Mouse (Mus musculus) limb, embryonic 14.5 days (tissue): Measurements from ENCODE around the gene Klf12. TPM values are rescaled to one million over a fixed set of nuclear protein-coding genes. Genes with fewer than 3 reads are reported as not detected.

Source experiments
- ATAC-seq: fragments of 200-750 bp; cut with Nextera tagmentation; 2 replicates; pipeline ENCODE4 v1.8.0; 2017; ENCODE audit warnings: low read depth, moderate number of reproducible peaks, moderate TSS enrichment; ENCODE audit not compliant: low FRiP score
- DNase-seq: peaks from one replicate; pipeline ENCODE4 v3.0.0-alpha.2; 2015; ENCODE audit warnings: low spot score
- H3K27ac ChIP-seq: fragments of 300-500 bp; sonication (generic); replicated peaks from 2 replicates; pipeline ENCODE4 v1.5.1; 2014; ENCODE audit warnings: low read depth, mild to moderate bottlenecking, low read length, moderate library complexity, mixed read lengths
- H3K27me3 ChIP-seq: fragments of 300-500 bp; sonication (generic); 2 replicates; pipeline ENCODE4 v1.6.1; 2014; ENCODE audit warnings: low read length, mixed read lengths; ENCODE audit not compliant: control insufficient read depth, insufficient read depth
- H3K36me3 ChIP-seq: fragments of 300-500 bp; sonication (generic); 2 replicates; pipeline ENCODE4 v1.6.1; 2014; ENCODE audit warnings: mild to moderate bottlenecking, low read length, moderate library complexity, mixed read lengths; ENCODE audit not compliant: control insufficient read depth, insufficient read depth
- H3K4me1 ChIP-seq: fragments of 300-500 bp; sonication (generic); 2 replicates; pipeline ENCODE4 v1.6.1; 2014; ENCODE audit warnings: antibody characterized with exemption, low read length, mixed read lengths; ENCODE audit not compliant: control insufficient read depth, insufficient read depth
- H3K4me2 ChIP-seq: fragments of 300-500 bp; sonication (generic); replicated peaks from 2 replicates; pipeline ENCODE4 v1.6.1; 2014; ENCODE audit warnings: low read depth, mild to moderate bottlenecking, low read length, moderate library complexity; ENCODE audit not compliant: severe bottlenecking
- H3K4me3 ChIP-seq: fragments of 300-500 bp; sonication (generic); replicated peaks from 2 replicates; pipeline ENCODE4 v1.5.1; 2014; ENCODE audit warnings: low read length
- H3K9ac ChIP-seq: fragments of 300-500 bp; sonication (generic); 2 replicates; pipeline ENCODE4 v1.6.1; 2014; ENCODE audit warnings: mild to moderate bottlenecking, low read depth, low read length, moderate library complexity; ENCODE audit not compliant: severe bottlenecking
- H3K9me3 ChIP-seq: fragments of 300-500 bp; sonication (generic); 2 replicates; pipeline ENCODE4 v1.6.1; 2016; ENCODE audit warnings: low read length; ENCODE audit not compliant: control insufficient read depth
- POLR2A ChIP-seq: fragments of 200-500 bp; IDR thresholded peaks from 2 replicates; pipeline ENCODE4 v1.8.0; 2012; ENCODE audit warnings: inconsistent platforms, mild to moderate bottlenecking, moderate library complexity, borderline replicate concordance; ENCODE audit not compliant: insufficient read depth, insufficient read length; ENCODE audit errors: extremely low read depth
- WGBS: fragments of 180-500 bp; shearing (Covaris S2); extraction: QIAGEN DNeasy Blood & Tissue Kit; methylation state at CpG from one replicate; pipeline ENCODE4 v1.1.7; 2014; 5-methylcytosine and 5-hydroxymethylcytosine counted together
- polyA plus RNA-seq, 2 experiments: library from polyadenylated mRNA; depleted of rRNA in 1 of 2; stranded (reverse) in 1 of 2; unstranded in 1 of 2; fragments of >200 nt; fragmentation: Nextera tagmentation in 1 of 2; extraction: Ambion mirVana in 1 of 2; gene quantifications; 2 replicates each; pipeline versions ENCODE4 v1.2.1 to v1.2.3; 2012 to 2014

The Klf12 gene
- polyA plus RNA-seq, 2 experiments = 23.7 to 32.0 TPM

DNA sequence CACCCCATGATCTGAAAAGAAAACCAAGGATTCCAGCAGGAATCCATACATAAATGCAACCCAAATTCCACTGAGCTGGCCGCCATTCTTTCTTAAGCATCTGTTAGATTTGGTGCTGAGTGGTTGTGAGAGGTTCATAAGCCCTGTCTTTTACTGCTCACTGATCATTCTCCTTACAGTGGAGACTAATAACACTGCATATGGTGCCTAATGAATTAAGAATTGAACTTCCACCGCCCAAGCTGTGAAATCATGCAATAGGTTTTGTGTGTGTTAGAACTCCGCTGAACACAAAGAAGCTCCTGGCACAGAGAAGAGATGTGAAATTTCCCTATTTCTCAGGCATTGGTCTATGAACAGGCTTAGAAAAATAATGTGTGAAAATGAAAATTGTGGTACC lies 77.4 kb downstream of the Klf12 start:
- no peaks in the 10 kb centered on the region for H3K27me3 ChIP-seq
- H3K36me3 ChIP-seq = no peaks in the 10 kb centered on the region; the same call in 1 of the 2 replicates
- ATAC-seq = no peak
- no peak overlapping the region for H3K4me3 ChIP-seq
- H3K9ac ChIP-seq = no peak overlapping the region
- no peak for DNase-seq
- no peaks in the 10 kb centered on the region for H3K9me3 ChIP-seq
- H3K4me2 ChIP-seq = no peak overlapping the region
- H3K27ac ChIP-seq = no peak overlapping the region
- no peak for TF ChIP-seq POLR2A
- H3K4me1 ChIP-seq = no peaks in the 10 kb centered on the region
- 83% methylated on average over 3 of the region's 3 CpGs for WGBS

DNA sequence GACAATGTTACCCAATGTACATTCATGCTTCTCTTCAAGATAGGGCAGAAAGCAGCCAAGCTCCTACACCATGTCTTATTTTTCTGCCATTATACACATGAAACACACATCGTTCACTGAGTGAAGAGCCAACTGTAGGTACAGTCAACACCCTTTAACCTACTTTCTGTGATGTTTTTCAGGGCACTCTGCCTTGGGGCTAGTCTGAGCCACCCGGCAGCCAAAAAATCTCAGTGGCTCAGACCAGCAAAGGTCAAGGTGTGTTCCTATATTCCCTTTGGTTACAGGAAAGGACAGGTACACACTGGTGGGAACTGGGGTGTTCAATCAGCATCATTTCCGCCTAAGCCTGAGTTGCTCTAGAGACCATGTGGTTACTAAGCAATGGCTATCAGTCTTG lies 78.3 kb downstream of the Klf12 start:
- no peaks in the 10 kb centered on the region; the same call in 1 of the 2 replicates for H3K36me3 ChIP-seq
- H3K9ac ChIP-seq = no peak overlapping the region
- H3K4me1 ChIP-seq = no peaks in the 10 kb centered on the region
- DNase-seq (no peak), ATAC-seq (no peak)
- WGBS = 93% methylated on average over 3 of the region's 3 CpGs
- H3K27ac ChIP-seq = no peak overlapping the region
- no peaks in the 10 kb centered on the region for H3K27me3 ChIP-seq
- no peak overlapping the region for H3K4me2 ChIP-seq
- H3K4me3 ChIP-seq = no peak overlapping the region
- no peaks in the 10 kb centered on the region for H3K9me3 ChIP-seq
- no peak for TF ChIP-seq POLR2A

DNA sequence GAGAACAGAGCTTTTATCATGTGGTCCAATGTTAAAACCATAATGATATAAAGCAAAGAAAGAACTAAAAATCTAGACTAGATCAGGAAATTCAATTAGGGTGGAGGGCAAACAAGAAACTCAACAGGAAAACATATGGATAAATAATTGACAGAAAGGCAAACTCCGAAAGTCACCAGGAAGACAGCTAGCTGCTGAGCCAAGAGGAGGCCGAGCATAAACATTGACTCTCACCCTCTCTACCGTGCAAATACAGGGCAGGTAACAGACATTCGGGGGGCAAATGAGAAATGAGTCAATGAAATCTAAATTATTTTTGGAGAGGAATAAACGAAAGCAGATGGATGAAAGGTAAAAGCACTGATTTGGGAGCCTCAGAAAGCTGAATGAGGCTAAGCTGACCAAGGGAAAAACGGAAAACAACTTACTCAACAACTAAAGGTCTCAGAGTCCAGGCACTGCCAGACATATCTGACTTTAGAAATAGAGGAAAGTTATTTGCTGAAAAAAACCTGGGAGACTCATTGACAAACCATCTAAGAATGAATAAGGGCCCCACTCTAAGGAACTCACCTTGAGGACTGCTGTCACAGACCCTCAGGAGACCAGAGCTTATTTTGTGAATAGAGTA lies 84.3 kb downstream of the Klf12 start:
- Histone ChIP-seq H3K4me2 (no peak overlapping the region), H3K27me3 (no peaks in the 10 kb centered on the region), H3K4me1 (no peaks in the 10 kb centered on the region; the same call in 1 of the 2 replicates), H3K4me3 (no peak overlapping the region), H3K27ac (no peak overlapping the region), H3K9me3 (no peaks in the 10 kb centered on the region), H3K9ac (no peak overlapping the region), H3K36me3 (no peaks in the 10 kb centered on the region)
- DNase-seq = no peak
- ATAC-seq = no peak
- WGBS = 88% methylated on average over 6 of the region's 6 CpGs
- no peak for TF ChIP-seq POLR2A

DNA sequence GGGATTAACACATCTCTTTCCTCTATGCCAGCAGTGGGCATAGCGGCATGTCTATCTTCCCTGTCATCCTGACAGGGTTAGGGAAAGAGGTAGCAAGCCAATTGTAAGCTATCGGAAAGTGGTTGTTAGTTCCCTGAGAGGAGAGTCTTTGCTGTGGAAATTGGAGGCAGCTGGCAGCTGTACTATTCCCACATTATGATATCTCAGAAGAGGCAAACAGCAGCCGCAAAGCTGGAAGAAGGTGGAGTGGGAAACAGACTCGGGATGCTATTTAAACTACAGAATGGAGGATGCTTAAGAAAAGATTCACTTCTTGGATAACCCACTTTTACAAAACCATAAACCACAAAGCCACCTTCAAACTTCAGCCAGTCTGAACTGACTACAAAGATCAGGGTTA lies 85.8 kb downstream of the Klf12 start:
- no peak for TF ChIP-seq POLR2A
- ATAC-seq = no peak
- Histone ChIP-seq H3K4me2 (no peak overlapping the region), H3K4me3 (no peak overlapping the region), H3K27ac (no peak overlapping the region), H3K9ac (no peak overlapping the region), H3K36me3 (no peaks in the 10 kb centered on the region), H3K4me1 (no peaks in the 10 kb centered on the region; the same call in 1 of the 2 replicates), H3K9me3 (no peaks in the 10 kb centered on the region), H3K27me3 (no peaks in the 10 kb centered on the region)
- DNase-seq = no peak
- 95% methylated on average over 4 of the region's 4 CpGs for WGBS

DNA sequence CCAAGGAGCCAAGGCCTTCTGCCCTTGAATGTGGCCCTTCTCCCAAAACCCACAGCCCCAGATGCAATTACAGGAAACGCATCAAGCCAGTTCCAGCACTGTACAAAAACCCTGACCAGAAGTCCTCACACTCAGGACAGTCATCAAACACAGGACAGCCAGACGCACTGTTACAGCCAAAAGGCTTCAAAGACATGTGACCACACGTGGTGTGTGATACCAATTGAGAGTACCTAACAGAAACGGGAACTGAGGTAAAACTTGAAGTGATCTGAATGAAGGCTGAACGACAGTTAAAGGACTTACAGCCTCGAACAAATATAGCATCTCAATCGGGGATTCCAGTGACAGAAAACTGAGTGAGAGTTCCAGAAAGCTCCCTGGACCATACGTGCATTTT lies 87.3 kb downstream of the Klf12 start:
- no peak for TF ChIP-seq POLR2A
- H3K27ac ChIP-seq = no peak overlapping the region
- no peaks in the 10 kb centered on the region for H3K27me3 ChIP-seq
- WGBS = 93% methylated on average over 8 of the region's 8 CpGs
- no peak overlapping the region for H3K4me3 ChIP-seq
- no peaks in the 10 kb centered on the region; the same call in 1 of the 2 replicates for H3K4me1 ChIP-seq
- no peak overlapping the region for H3K4me2 ChIP-seq
- ATAC-seq (no peak), DNase-seq (no peak)
- no peaks in the 10 kb centered on the region for H3K9me3 ChIP-seq
- H3K9ac ChIP-seq = no peak overlapping the region
- no peaks in the 10 kb centered on the region for H3K36me3 ChIP-seq
